Mouse (Mus musculus) heart, postnatal 4 days (tissue): ENCODE results near the gene Carnmt1. TPM values are rescaled to one million over a fixed set of nuclear protein-coding genes. Genes with fewer than 3 reads are reported as not detected.
A peak's percentile ranks its signal among the peaks of the same experiment; 100 is the strongest.

ENCODE experiments used
- DNase-seq: peaks from one replicate; pipeline ENCODE4 v3.0.0; 2021
- total RNA-seq, 2 experiments: library from RNA; stranded (reverse); gene quantifications; 2 replicates each; pipeline ENCODE4 v1.2.3; 2021

Carnmt1 gene
- total RNA-seq, 2 experiments from 2014 or later: 19.0 to 21.6 TPM

DNA sequence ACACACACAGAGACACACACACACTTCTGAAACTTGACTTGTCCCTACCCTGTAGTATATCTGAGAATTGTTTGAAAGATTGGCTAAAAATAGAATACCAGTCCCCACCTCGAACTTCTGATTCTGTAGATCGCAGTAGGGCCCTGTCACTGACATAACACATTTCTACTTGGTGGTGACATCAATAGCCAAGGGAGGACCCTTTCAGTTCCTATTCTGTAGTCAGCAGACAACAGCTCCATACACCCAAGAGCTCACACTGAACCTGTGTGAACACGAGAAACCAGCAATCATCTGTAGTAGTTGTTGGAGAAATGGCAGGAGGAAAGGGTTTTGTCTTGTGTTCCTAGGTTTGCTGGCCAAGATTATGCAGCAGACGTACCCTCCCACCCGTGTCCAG, 15.6 kb upstream of the Carnmt1 start:
- DNase-seq: no peak

DNA sequence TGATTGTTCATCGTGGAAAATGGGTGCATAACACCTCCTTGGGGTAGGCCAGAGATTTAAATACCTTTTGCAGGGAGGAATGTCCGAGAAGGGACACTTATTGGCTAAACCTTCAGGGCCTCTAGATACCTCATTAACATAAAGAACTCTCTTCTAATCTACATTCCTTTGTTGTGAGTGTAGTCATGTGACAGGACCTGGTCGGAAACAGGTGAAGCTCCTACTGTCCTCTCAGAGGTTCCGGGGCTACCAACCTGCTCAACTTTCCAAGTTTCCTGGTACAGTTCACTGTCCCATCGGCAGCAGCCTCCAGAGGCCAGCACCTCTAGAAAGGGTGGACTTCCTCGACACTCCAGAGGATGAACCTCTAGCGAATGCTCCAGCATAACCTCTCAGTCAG, 14.6 kb upstream of the Carnmt1 start:
- no peak for DNase-seq

DNA sequence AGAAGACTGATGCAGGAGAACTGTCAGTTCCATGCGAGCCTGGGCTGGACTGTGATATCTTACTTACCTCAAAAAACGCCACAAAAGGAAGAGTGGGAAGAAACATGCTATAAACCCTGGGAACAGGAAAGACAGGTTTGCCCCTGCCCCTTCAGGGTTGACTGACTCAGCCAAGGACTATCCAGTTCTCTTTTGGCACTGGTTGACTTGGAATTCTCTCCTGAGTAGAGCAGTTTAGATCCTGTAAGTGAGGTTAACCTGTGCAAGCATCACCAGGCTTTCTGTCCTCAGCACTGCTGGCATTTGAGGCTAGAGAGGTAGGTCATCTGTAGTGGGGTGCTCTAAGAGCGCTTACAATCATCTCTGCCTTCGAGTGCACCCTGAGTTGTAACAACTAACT, 12.1 kb upstream of the Carnmt1 start:
- DNase-seq: no peak

DNA sequence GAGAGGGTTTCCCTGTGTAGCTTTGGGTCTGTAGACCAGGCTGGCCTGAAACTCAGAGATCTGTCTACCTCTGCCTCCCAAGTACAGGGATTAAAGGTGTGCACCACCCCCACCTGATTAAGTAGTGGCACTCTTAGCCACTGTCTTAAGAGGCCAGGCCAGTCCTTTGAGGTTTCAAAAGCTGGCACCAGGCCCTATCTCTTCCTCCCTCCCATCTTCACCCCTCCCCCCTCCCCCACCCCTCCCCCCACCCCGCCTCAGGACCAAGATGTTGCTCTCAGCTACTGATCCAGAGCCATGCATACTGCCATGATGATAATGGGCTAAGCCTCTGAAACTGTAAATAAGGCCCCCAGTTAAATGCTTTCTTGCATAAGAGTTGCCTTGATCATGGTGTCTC, 11.2 kb upstream of the Carnmt1 start:
- no peak for DNase-seq

DNA sequence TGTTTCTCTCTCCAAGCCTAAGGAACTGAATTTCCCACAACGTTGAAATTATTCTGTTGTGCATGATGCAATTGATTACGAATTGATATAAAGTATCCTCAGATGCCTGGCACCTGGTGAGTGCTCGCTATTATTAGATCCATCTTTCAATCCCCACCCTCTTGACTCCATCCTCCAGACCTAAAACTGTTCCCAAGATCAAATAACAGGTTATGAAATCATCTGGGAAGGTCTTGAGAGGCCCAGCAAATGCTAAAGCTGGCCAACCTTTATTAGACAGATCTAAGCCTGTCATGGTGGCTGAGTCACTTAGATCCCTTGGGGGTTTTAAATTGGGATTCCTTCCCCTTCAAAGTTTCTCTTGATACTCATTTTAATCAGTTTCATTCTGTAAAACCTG, 10.1 kb upstream of the Carnmt1 start:
- DNase-seq: no peak

DNA sequence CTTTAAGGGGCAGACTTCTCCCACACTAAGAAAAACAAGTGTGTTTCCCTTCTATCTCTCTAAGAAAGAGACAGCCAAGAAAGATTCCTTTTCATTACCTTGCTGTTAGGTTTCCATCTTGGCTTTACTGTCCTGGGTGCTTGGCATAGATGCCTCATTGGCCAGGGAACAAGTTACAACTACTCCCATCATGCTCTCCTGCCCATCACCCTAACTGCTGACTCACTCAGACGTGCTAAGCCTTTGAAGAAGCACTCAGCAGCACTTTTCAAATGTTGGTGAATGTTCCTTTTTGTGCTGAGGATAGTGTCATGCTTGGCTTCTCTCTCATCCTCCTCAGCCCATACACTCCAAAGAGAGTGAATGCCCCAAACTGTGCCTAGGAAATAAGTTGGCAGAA, 8.9 kb upstream of the Carnmt1 start:
- no peak for DNase-seq

DNA sequence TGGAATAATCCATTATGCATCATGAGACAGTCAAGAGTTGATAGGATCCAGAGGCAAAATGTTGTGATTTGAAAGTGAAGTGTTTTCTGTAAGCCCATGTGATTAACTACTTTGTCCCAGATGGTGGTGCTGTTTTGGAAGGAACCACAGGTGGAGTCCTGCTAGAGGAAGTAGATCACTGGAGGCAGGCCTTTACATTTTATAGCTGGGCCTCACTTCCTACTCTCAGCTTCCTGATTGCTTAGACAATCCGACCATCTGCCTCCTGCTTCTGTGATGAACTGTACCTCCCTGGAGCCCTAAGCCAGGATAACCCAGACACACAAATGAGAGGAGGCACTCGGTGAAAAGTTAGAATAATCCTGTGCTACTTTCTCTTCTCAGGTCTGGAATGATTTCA, 6.7 kb upstream of the Carnmt1 start:
- DNase-seq: no peak

DNA sequence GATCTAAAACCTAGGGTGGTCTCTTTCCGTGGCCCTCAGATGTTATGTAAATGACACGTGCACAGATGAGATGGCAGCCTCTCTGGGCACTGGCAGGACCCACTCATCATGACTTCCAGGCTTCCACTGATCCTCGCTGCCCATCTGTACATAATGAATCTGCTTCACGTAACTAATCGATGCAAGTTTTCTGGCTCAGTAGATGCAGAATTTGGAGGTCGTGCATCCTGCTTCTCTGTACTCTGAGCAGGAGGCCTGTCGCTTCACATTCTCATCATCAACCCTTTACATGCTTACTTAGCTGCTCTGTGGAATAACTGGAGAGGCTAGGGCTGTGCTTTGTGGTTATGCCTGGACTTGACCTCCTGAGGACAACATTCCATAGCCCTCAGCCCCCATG, 3.6 kb upstream of the Carnmt1 start:
- DNase-seq: no peak

DNA sequence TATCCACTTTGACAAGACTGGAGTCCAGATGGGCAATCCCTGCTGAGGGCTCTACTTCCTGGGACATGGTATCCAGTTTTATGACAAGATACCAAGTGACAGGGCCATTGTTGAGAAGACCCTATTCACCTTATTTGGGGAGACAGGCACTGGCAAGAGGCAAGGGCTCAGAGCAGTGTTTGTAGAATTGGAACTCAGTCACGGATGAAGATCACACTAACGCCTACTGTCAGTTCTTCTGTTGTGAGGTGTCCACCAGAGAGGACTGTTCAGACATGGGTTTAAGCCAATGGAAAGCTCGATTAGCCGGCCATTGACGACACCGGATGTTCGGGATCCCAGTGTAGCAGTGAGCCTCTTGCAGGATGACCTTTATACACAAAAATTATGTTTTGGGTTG, 1.0 kb upstream of the Carnmt1 start:
- no peak for DNase-seq

DNA sequence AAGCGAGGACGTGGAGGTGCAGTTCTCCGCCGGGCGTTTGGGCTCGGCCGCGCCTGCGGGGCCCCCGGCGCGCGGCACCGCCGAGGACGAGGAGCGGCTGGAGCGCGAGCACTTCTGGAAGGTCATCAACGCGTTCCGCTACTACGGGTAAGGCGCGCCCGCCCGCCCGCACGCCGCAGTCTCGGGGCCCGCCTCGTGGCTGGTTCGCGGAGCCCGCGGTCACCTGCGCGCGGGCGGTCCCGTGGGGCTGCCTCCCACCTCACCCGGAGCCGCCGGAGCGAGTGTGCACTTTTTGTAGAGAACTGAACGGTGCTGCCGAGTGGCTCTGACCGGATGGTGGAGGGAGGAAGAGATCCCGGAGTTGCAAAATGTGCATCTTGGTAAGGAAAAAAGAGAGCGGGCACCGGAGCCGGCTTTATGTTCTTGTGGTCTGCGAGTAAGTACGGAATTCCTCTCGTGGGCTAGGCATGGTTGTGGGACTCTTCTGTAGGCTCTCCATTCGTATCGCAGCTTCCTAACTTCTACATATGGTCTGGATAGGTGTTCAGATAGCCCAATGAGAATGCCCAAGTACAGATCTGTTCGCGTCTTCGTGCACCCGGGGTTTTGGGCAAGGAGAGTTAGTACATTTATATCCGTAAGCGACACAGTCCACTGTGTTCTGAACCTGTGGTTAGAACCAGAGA, 635 bp downstream of the Carnmt1 start:
- peak; percentile 58 for DNase-seq

DNA sequence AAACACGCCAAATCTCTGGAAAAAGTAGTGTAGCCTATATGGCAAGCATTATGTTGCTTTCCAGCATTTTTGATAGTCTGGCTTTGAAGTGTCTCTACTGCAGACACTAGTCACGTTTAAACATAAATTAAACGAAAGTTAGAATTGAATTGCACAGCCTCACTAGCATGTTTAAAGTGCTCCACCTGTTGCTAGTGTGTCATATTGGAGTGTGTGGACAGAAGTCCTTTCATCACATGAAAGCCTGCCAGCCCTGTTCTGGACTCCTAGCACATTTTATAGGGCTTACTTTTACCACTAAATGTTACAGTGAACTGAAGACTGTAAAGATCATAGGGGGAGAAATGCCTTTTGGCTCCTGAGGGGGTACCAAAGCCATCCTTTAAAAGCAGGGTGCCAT, 1.9 kb downstream of the Carnmt1 start:
- DNase-seq: no peak

DNA sequence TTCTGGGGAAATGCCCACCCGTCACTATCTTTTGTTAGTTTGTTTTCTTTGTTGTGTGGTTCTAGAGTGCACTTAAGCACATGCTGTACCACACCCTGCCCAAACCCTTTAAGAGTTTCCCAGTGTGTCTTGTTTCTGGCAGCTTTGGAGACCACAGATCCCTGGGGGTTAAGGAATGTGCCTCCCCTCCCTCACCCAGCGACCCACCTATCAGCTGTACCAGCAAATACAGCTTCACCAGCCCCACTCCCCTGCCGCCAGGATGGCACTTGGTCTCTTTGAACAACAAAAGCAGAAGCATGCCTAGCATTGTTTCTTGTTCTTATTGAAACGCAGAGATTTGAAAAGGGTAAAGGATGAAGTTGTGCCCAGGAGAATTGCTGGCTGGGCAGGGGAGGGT, 2.6 kb downstream of the Carnmt1 start:
- DNase-seq: no peak

DNA sequence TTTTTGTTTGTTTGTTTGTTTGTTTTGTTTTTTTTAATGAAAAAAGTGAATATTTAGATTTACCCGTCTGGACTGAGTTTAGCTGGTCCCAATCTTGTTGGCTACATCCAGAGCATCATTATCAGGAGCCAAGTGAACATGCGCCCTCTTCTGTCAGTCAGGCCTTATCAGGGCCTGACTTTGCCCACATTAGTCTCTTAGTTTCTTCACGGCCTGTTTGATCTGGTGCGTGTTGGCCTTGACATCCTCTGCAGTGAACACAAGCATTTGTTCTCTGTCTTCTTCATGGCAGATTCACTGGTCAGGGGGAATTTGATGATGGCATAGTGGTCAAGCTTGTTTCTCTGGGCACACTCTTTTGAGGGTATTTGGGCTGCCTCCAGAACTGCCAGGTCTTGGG, 11.6 kb downstream of the Carnmt1 start:
- DNase-seq: no peak

DNA sequence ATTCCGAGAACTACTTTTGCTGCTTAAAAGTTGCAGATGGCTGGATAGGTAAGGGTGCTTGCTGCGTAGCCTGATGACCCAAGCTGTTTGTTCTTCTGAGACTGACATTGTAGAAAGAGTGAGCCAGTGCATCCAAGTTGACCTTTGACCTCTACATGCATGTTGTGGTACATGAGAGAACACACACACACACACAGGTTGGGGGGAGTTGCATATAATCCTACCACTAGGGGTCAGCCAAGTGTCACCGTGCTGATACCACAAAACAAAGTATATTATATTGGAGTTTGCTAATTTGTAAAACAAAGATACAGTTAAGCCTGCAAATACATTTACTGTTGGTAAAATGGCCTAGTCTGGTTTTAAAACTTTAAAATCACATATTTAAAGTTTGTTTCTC, 17.0 kb downstream of the Carnmt1 start:
- peak; percentile 47 for DNase-seq

DNA sequence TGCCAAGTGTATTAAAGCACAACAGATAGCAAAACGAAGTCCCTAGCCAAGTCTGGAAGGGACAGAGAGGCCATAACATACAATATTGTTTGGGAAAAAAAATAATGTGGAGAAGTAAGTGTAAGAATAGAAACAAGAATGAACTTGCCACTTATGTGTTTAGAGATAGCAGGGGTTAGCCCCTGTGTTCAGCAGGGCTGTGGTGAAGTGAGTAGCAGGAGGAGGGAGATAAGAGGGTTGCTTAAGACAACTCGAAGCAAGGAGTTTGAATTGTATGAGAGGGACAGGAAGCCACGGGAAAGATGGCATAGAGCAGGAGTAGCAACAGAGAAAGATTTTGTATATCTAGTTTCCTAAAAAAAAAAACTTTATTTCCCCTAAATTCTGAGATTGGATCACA, 21.6 kb downstream of the Carnmt1 start:
- no peak for DNase-seq

DNA sequence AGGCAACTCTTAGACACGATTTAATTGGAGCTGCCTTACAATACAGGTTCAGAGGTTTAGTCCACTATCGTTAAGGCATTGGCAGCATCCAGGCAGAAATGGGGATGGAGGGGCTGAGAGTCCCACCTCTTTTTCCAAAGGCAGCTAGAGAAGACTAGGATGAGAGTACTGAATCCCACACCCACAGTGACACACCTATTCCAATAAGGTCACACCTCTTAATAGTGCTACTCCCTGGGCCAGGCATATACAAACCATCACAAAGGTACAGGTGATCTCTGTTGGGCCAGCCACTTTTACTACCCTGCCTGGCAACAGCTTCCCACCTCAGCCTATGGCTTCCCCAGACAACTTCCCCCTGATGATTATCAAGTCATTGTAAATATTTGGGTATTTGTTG, 22.2 kb downstream of the Carnmt1 start:
- DNase-seq: no peak

DNA sequence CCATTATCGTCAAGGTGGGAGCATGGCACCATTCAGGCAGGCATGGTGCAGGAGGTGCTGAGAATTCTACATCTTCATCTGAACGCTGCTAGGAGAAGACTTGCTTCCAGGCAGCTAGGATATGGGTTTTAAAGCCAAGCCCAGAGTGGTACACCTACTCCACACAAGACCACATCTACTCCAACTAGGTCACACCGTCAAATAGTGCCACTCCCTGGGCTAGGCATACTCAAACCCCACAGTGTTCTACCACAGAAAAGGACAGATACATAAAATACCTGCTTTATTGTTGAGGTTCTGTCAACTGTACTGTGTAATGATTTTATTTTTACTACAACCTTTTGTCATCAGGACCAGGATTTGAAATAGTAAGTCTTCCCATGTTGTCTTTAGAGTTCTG, 24.6 kb downstream of the Carnmt1 start:
- DNase-seq: no peak

DNA sequence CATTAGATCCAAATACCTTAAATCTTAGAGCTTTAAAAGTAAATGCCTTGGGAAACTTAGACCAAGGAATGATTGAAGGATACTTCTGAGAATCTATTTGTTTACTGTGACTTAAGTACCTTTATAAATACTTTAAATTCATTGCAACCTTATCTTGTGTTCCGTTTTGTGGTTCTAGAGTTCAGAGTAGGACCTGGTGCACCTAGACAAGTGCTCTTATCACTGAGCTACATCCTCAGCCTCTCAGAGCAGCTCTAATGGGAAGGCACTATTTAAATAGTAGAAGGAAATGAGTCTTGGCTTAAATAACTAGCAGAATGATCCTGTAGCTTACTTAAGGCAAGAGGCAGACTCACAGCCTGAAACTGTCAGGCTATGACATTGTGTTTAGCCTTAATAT, 25.0 kb downstream of the Carnmt1 start:
- DNase-seq: no peak

DNA sequence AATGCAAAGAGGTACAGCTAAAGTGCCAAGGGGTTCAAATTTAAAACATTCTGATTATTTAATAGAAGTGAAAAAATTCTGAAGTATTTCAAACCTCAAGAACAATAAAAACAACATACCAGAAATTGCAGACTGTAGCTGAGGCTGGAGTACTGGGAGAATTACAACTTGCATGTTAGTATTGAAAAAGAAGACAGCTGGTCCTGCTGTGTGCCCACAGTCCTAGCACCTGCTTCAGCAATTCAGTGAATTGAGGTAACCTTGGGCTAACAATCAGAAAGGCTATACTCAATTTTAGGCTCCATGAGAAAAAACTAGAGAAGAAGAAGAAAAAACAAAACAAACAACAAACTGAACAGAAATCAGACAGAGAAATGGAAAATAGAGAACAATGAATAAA, 37.5 kb downstream of the Carnmt1 start:
- DNase-seq: no peak

DNA sequence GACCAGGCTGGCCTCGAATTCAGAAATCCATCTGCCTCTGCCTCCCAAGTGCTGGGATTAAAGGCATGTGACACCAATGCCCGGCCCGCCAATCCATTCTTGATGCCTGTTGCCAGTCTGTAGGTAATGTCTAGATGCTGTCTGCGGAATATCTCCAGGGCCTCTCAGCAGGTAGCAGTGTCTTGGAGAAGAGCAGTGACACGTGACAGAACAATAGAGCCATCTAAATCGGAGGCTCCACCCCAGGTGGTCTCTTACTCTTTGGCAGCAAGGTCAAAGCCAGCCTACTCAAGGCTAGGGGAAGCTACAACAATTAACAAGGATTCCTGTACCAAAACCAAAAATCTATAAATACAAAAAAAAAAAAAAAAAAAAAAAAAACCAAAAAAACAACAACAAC, 40.3 kb downstream of the Carnmt1 start:
- no peak for DNase-seq

DNA sequence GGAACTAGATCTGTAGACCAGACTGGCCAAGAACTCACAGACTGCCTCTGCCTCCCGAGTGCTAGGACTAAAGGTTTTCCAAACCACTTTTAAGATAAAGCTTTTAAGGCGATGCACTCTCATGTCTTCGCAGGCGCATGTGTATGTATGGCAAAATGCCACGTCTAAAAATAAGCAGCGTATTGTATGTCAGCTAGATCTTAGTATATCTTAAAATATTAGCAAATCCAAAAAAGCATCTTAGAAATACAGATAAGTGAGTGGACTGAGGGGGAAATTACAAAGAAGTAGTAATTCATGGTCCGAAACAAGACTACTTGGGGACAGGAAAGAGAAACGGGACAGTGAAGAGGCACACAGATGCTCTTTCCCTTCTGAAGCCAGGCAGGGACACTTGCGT, 41.0 kb downstream of the Carnmt1 start:
- no peak for DNase-seq

DNA sequence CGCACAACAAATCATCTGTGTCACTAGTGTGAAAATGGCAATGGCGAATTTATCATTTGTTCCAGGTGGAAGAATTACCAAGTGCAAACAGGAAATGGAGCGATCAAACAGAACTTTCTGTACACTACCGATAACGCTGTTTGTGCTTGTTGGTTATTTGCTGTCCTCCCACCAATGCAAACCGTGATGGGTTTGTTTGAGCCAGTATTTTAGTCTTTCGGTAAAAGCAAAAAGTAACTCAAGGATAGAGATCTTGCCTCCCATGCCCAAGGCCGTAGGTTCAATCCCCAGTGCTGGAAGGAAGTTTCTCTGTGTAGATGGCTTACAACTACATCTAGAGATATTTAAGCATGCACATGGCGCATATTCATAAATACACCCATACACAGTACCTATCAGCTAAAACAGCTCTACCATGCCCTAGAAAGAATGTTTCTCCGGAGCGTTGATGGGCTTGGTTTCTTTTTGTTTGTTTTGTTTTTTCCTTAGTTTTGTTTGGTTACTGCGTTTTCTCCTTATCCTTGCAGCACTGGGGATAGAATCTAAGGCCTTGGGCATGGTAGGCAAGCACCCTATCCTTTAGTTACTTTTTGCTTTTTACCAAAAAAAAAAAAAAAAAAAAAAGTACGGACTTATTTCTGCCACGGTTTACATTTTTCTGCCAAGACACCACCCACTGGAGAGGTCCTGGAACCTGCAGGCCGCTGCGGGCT, 41.7 kb downstream of the Carnmt1 start:
- DNase-seq: no peak

DNA sequence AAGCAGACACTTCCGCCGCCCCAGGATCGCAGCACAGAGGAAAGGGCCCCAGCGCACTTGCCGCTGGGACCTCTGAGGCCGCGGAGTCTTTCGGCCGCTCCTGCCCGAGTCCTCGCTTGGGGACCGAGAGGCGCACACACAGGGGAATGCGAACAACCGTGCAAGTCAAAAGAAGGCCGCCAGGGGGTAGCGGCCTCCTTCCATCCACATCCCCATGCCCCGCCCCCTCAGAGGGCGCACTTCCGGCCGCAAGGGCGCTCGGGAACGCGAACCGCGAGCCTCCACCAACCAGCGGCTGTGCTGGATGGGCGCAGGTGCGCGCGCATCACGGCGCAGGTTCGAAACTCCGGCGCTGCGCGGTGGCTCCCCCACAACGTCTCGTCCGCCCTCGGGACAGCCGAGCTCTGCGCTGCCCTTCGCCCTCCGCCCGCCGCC, 42.3 kb downstream of the Carnmt1 start, which contains the start of gene D030056L22Rik:
TSS of gene D030056L22Rik (plus strand) at position 328 of the 435 bp plus-strand sequence.
- peak; percentile 98 for DNase-seq

DNA sequence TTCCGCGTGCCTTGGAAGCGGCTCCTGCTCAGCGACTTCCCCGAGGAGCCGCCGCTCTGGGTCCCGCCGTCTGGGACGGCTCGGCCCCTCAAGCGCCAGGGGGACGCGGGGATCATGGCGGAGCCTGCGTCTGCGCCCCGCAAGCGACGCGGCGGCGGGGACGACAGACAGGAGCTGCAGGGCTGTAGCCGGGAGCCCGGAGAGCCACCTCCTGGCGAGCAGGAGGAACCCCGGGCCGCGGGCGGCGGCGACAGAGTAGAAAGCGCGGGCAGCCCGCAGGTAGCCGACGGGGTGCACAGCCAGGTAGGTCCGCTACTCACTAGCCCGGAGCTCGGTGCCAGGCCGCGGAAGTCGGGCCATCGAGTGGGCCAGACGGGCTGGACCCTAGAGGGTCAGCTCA, 42.8 kb downstream of the Carnmt1 start:
- DNase-seq: peak; percentile 64
